Mouse (Mus musculus) left cerebral cortex, adult 9 months (tissue): ENCODE measurements around the gene Gm49380.

Source experiments
- DNase-seq, 2 experiments: peaks; one replicate each; pipeline ENCODE4 v3.0.0; 2022; ENCODE audit warnings: low spot score in 2 of 2

Gm49380 gene

DNA sequence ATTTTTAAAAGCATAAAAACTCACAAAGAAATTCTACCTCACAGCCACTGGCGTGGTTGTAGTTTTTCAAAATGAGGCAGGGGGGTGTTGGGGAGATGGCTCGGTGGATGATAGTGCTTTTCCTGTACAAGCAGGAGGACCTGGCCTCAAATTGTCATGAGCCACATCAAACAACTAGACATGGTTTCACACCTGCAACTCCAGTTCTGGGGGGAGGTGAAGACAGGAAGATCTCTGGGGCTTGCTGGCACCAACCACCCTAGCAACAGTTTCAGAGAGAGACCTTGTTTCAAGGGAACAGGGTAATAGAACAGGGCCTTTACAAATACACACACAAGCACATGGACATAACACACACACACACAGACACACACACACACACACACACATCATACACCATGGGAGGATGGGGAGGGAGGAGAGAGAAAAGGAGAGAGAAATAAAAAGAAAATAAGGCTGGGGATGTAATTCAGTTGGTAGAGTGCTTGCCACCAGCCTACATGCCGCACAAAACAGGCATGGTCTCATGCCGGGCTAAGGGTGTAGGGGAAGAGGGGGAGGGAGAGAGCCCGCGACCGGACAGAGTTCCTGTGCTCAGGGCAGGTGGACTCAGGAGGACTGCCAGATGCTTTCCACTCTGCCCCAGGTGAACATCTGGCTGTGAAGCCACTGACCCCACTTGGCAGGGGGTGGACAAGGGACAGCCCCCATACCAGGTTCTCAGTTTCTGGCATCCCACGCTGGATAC, 91.0 kb downstream of the Gm49380 start:
- DNase-seq, result no peak

- no peak for DNase-seq
Observed at GRCm38 (mm10) chr9:44020001-44020400, 93.3 kb downstream of the Gm49380 start.

- no peak for DNase-seq
Observed at GRCm38 (mm10) chr9:44017846-44018245, 95.5 kb downstream of the Gm49380 start.
